Mouse (Mus musculus): ENCODE data around the gene Cryzl2.

DNA sequence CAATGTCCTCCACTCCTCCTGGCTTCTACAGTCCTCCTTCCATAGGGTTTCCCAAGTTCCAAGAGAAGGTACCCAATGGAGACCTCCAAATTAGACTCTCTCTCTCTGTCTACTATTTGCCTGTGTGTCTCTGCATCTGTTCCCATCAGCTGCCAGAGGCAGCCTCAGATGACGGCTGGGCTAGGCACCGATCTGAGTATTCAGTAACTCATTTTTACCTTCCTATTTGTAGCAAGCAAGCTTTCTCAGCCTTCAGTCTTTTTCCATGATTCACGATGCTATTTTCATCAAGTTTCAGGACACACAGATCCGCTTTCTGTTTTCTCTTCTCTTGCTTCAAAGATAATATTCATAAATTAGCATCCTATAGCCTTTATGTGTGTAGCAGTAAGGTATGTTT lies 25.8 kb downstream of the Cryzl2 start:
- TF ChIP-seq CTCF (IDR thresholded peaks at IDR 0.05), result no peak
- TF ChIP-seq POLR2A (IDR thresholded peaks at IDR 0.05; ENCODE audit: insufficient read depth, low read depth, low read length), result no peak
- TF ChIP-seq EP300 (IDR thresholded peaks at IDR 0.05; ENCODE audit: insufficient read depth, low read depth, low read length), result no peak
